Mouse (Mus musculus) ES-Bruce4 (cell line): ENCODE results near the gene Foxo4. TPM values are rescaled to one million over a fixed set of nuclear protein-coding genes. Genes with fewer than 3 reads are reported as not detected.

ENCODE experiments used
- H3K27ac ChIP-seq: 2 replicates; pipeline ENCODE4 v1.5.1; 2012; ENCODE audit warnings: low read length, inconsistent platforms; ENCODE audit not compliant: insufficient read depth
- H3K27me3 ChIP-seq: 2 replicates; pipeline ENCODE4 v1.6.1; 2012; ENCODE audit warnings: mild to moderate bottlenecking, low read length, inconsistent platforms; ENCODE audit not compliant: control insufficient read depth, poor library complexity, insufficient read depth, severe bottlenecking
- H3K36me3 ChIP-seq: 2 replicates; pipeline ENCODE4 v1.6.1; 2012; ENCODE audit warnings: inconsistent platforms, mild to moderate bottlenecking, low read length, moderate library complexity; ENCODE audit not compliant: control insufficient read depth, poor library complexity, insufficient read depth, severe bottlenecking
- H3K4me1 ChIP-seq: one replicate; pipeline ENCODE4 v1.8.1; 2011; ENCODE audit warnings: low read length; ENCODE audit not compliant: control insufficient read depth, insufficient read depth
- H3K4me3 ChIP-seq: 2 replicates; pipeline ENCODE4 v1.5.1; 2011; ENCODE audit warnings: low read depth, mild to moderate bottlenecking, low read length
- H3K9ac ChIP-seq: 2 replicates; pipeline ENCODE4 v1.6.1; 2012; ENCODE audit warnings: low read depth, mild to moderate bottlenecking, inconsistent platforms; ENCODE audit not compliant: poor library complexity, severe bottlenecking
- H3K9me3 ChIP-seq: replicated peaks from 2 replicates; pipeline ENCODE4 v1.6.1; 2012; ENCODE audit warnings: mild to moderate bottlenecking, low read length, inconsistent platforms; ENCODE audit not compliant: control insufficient read depth, poor library complexity, insufficient read depth, severe bottlenecking
- CTCF ChIP-seq: IDR thresholded peaks from one replicate; pipeline ENCODE4 v1.8.1; 2011; ENCODE audit warnings: low read depth, low read length
- EP300 ChIP-seq: IDR thresholded peaks from 2 replicates; pipeline ENCODE4 v1.6.1; 2011; ENCODE audit warnings: low read depth, low read length; ENCODE audit not compliant: insufficient read depth
- POLR2A ChIP-seq: IDR thresholded peaks from one replicate; pipeline ENCODE4 v1.8.1; 2011; ENCODE audit warnings: low read length; ENCODE audit not compliant: insufficient read depth
- polyA plus RNA-seq: library from polyadenylated mRNA; stranded (reverse); fragments of >200 nt; gene quantifications from 2 replicates; pipeline ENCODE4 v1.2.4, GENCODE M21; 2011; ENCODE audit warnings: low read depth; ENCODE audit not compliant: missing spikeins, insufficient read depth, insufficient read length

Foxo4 gene
- polyA plus RNA-seq, 1 experiment: 45.6 TPM

DNA sequence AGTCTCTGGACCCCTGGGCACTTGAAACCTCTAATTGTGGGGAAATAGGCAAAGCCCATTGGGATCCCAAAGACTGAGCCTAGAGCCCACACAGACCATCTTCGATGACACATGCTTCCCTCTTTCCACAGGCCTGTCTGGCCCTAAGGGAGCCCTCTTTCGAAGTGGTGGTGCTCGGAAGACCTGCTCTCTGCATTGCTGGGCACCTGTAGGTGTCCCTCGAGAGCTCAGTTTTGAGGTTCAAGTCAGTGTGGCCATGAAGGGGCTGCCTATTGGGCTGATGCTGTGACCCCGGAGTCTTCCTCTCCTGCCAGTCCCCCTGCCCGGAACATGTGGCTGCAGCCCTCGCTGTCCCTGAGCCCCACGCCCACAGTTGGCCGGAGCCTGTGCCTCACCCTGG, 47.3 kb downstream of the Foxo4 start:
- H3K9me3 ChIP-seq: no peaks in the 10 kb centered on the region
- no peaks in the 10 kb centered on the region for H3K27me3 ChIP-seq
- H3K36me3 ChIP-seq: no peaks in the 10 kb centered on the region
- peaks cover 4% of the 10 kb centered on the region for H3K4me1 ChIP-seq
- no peak overlapping the region for H3K4me3 ChIP-seq
- no peak for TF ChIP-seq POLR2A
- TF ChIP-seq EP300: no peak
- TF ChIP-seq CTCF: no peak
- H3K27ac ChIP-seq: no peak overlapping the region
- H3K9ac ChIP-seq: no peak overlapping the region

DNA sequence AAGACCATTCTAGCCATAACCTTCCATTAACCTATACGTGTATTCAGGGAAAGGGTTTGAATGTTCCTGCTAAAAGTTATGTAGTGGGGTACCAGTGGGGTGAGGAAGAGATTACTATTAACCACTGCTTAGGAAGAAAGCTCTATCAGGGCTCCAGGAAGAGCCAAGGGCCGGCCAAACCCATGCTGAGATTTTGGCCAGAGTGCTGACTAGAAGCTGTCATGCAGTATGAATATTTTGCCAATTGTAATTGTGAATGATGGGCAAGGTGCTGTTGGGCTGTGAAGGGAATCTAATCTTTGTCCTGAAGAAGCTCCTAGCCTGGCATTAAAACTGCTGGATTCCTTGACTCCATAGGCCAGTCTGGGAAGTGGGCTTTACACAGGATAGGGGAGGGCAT, 50.3 kb downstream of the Foxo4 start:
- H3K4me1 ChIP-seq: peaks cover 4% of the 10 kb centered on the region
- no peaks in the 10 kb centered on the region for H3K9me3 ChIP-seq
- H3K9ac ChIP-seq: no peak overlapping the region
- no peak overlapping the region for H3K27ac ChIP-seq
- H3K27me3 ChIP-seq: no peaks in the 10 kb centered on the region
- H3K4me3 ChIP-seq: no peak overlapping the region
- TF ChIP-seq CTCF: no peak
- TF ChIP-seq POLR2A: no peak
- no peak for TF ChIP-seq EP300
- no peaks in the 10 kb centered on the region for H3K36me3 ChIP-seq

DNA sequence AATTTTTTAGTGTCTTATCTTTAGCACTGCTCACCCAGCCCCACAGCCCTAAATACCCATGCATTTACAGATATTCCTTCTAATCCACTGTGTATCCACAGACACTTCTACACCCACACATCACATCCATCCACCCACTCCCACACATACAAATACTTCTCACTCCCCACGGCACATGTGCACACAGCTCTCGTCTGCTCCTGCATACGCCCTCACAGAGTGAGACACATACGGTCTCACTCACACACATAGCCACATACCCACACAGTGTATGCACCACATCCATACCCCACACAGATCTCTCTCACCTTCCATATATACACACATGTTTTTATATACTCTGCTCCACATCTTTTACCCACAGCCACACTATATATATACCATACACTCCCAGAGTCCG, 55.0 kb downstream of the Foxo4 start:
- no peaks in the 10 kb centered on the region for H3K4me1 ChIP-seq
- H3K9ac ChIP-seq: no peak overlapping the region
- H3K36me3 ChIP-seq: no peaks in the 10 kb centered on the region
- no peak overlapping the region for H3K27ac ChIP-seq
- H3K9me3 ChIP-seq: no peaks in the 10 kb centered on the region
- TF ChIP-seq EP300: no peak
- TF ChIP-seq CTCF: no peak
- TF ChIP-seq POLR2A: no peak
- no peaks in the 10 kb centered on the region for H3K27me3 ChIP-seq
- no peak overlapping the region for H3K4me3 ChIP-seq

Other genes starting within 250 kb of the Foxo4 start
- 1.8 and 1.9 TPM in 2 replicates for gene Tex11, start 194.9 kb upstream of the Foxo4 start, polyA plus RNA-seq
- gene Slc7a3, start 168.5 kb upstream of the Foxo4 start, polyA plus RNA-seq: 44.5 and 63.0 TPM in 2 replicates
- 49.9 and 56.6 TPM in 2 replicates for gene Snx12, start 32.0 kb upstream of the Foxo4 start, polyA plus RNA-seq
- gene Gm614, start 9.5 kb downstream of the Foxo4 start, polyA plus RNA-seq: not detected in 2 replicates
- gene Il2rg, start 13.7 kb downstream of the Foxo4 start, polyA plus RNA-seq: 0.40 and 0.84 TPM in 2 replicates
- gene Gm20489, start 14.5 kb downstream of the Foxo4 start, polyA plus RNA-seq: not detected in 2 replicates
- 38.6 and 41.7 TPM in 2 replicates for gene Med12, start 19.5 kb downstream of the Foxo4 start, polyA plus RNA-seq
- 0.58 and 0.70 TPM in 2 replicates for gene Nlgn3, start 44.6 kb downstream of the Foxo4 start, polyA plus RNA-seq
- 2.0 and 2.1 TPM in 2 replicates for gene Gjb1, start 121.8 kb downstream of the Foxo4 start, polyA plus RNA-seq
- gene Zmym3, start 166.3 kb downstream of the Foxo4 start, polyA plus RNA-seq: 39.1 and 40.3 TPM in 2 replicates
- 464 and 501 TPM in 2 replicates for gene Nono, start 174.8 kb downstream of the Foxo4 start, polyA plus RNA-seq
- 2.2 and 2.3 TPM in 2 replicates for gene Itgb1bp2, start 194.6 kb downstream of the Foxo4 start, polyA plus RNA-seq